Mouse (Mus musculus): Measurements from ENCODE around the gene Zmynd11.

GRCm38 (mm10) chr13:9650580-9650979 lies 114.5 kb downstream of the Zmynd11 start:
- TF ChIP-seq POLR2A (IDR thresholded peaks at IDR 0.05; ENCODE audit: low read depth, low read length) (no peak), CTCF (IDR thresholded peaks at IDR 0.05; ENCODE audit: extremely low read depth, insufficient read length, insufficient replicate concordance, low read depth, low read length) (no peak)
